Mouse (Mus musculus): Measurements from ENCODE around the gene Acvr1b. TPM values are rescaled to one million over a fixed set of nuclear protein-coding genes. Genes with fewer than 3 reads are reported as not detected.

Acvr1b gene
- polyA plus RNA-seq, 1 experiment from 2014 or later: 7.1 TPM

GRCm38 (mm10) chr15:101262502-101262901 is 88.6 kb downstream of the Acvr1b start:
- Histone ChIP-seq H3K9ac (no peak overlapping the region), H3K9me3 (no peaks in the 10 kb centered on the region), H3K27ac (no peak overlapping the region), H3K4me2 (replicated peaks) (no peak overlapping the region), H3K4me3 (no peak overlapping the region), H3K27me3 (peaks cover 3% of the 10 kb centered on the region; the same call in 1 of the 2 replicates), H3K36me3 (0 out of 2 replicates have a peak, but pooled peaks cover 6% of the 10 kb centered on the region), H3K4me1 (peaks cover 48% of the 10 kb centered on the region)
- no peak for ATAC-seq (ENCODE audit: low FRiP score, low read depth)
- WGBS: 65% methylated on average over 5 of the region's 5 CpGs

Small RNA genes within 50 kb of the gene (microRNA-seq; reads per million reads assigned to microRNA genes)
- not detected for gene Mir6962

Other genes with a start within 250 kb of the Acvr1b start
- not detected in 2 replicates for gene Gm47841, start 126.7 kb upstream of the Acvr1b start, polyA plus RNA-seq (2015; fragmentation: Nextera tagmentation; extraction: Ambion mirVana)
- gene Fignl2, start 95.5 kb upstream of the Acvr1b start, polyA plus RNA-seq (2015; fragmentation: Nextera tagmentation; extraction: Ambion mirVana): 0.20 and 0.26 TPM in 2 replicates
- not detected in 2 replicates for gene Ankrd33, start 58.3 kb upstream of the Acvr1b start, polyA plus RNA-seq (2015; fragmentation: Nextera tagmentation; extraction: Ambion mirVana)
- 9.6 TPM in 2 replicates for gene Acvrl1, start 45.5 kb upstream of the Acvr1b start, polyA plus RNA-seq (2015; fragmentation: Nextera tagmentation; extraction: Ambion mirVana)
- 5.7 and 6.0 TPM in 2 replicates for gene Grasp, start 50.1 kb downstream of the Acvr1b start, polyA plus RNA-seq (2015; fragmentation: Nextera tagmentation; extraction: Ambion mirVana)
- 10.0 and 10.3 TPM in 2 replicates for gene Nr4a1, start 80.2 kb downstream of the Acvr1b start, polyA plus RNA-seq (2015; fragmentation: Nextera tagmentation; extraction: Ambion mirVana)
- 64.1 and 70.4 TPM in 2 replicates for gene Atg101, start 110.2 kb downstream of the Acvr1b start, polyA plus RNA-seq (2015; fragmentation: Nextera tagmentation; extraction: Ambion mirVana)
- gene 6030408B16Rik, start 119.1 kb downstream of the Acvr1b start, polyA plus RNA-seq (2015; fragmentation: Nextera tagmentation; extraction: Ambion mirVana): 1.5 and 1.9 TPM in 2 replicates
- gene Krt80, start 196.1 kb downstream of the Acvr1b start, polyA plus RNA-seq (2015; fragmentation: Nextera tagmentation; extraction: Ambion mirVana): 0.75 and 1.0 TPM in 2 replicates
- gene Krt7, start 237.0 kb downstream of the Acvr1b start, polyA plus RNA-seq (2015; fragmentation: Nextera tagmentation; extraction: Ambion mirVana): 23.2 and 24.4 TPM in 2 replicates

All from limb, embryonic 13.5 days (tissue).